Mouse (Mus musculus) lung, embryonic 14.5 days (tissue): Measurements from ENCODE around the gene Scrn3. TPM values are rescaled to one million over a fixed set of nuclear protein-coding genes. Genes with fewer than 3 reads are reported as not detected.

Experiments used
- ATAC-seq: fragments of 200-750 bp; cut with Nextera tagmentation; 2 replicates; pipeline ENCODE4 v1.8.0; 2017; ENCODE audit warnings: mild to moderate bottlenecking, moderate TSS enrichment, moderate library complexity; ENCODE audit not compliant: insufficient read depth
- DNase-seq: peaks from one replicate; pipeline ENCODE4 v3.0.0-alpha.2; 2015
- H3K27ac ChIP-seq: fragments of 300-500 bp; sonication (generic); 2 replicates; pipeline ENCODE4 v1.5.1; 2014; ENCODE audit warnings: low read depth, mild to moderate bottlenecking, moderate library complexity
- H3K27me3 ChIP-seq: fragments of 300-500 bp; sonication (generic); 2 replicates; pipeline ENCODE4 v1.6.1; 2014; ENCODE audit warnings: low read length, control low read depth; ENCODE audit not compliant: insufficient read depth
- H3K36me3 ChIP-seq: fragments of 300-500 bp; sonication (generic); 2 replicates; pipeline ENCODE4 v1.6.1; 2014; ENCODE audit warnings: control low read depth; ENCODE audit not compliant: insufficient read depth
- H3K4me1 ChIP-seq: fragments of 300-500 bp; sonication (generic); 2 replicates; pipeline ENCODE4 v1.6.1; 2014; ENCODE audit warnings: antibody characterized with exemption, control low read depth; ENCODE audit not compliant: insufficient read depth
- H3K4me2 ChIP-seq: fragments of 300-500 bp; sonication (generic); 2 replicates; pipeline ENCODE4 v1.6.1; 2014; ENCODE audit warnings: mild to moderate bottlenecking
- H3K4me3 ChIP-seq: fragments of 300-500 bp; sonication (generic); 2 replicates; pipeline ENCODE4 v1.5.1; 2014; ENCODE audit warnings: low read depth, low read length
- H3K9ac ChIP-seq: fragments of 300-500 bp; sonication (generic); 2 replicates; pipeline ENCODE4 v1.6.1; 2014
- H3K9me3 ChIP-seq: fragments of 300-500 bp; sonication (generic); 2 replicates; pipeline ENCODE4 v1.6.1; 2016; ENCODE audit warnings: low read depth, low read length, control low read depth
- CTCF ChIP-seq: IDR thresholded peaks from 2 replicates; pipeline ENCODE4 v1.5.1; 2016; ENCODE audit warnings: antibody characterized with exemption, low read depth
- WGBS: fragments of 180-500 bp; shearing (Covaris S2); extraction: QIAGEN DNeasy Blood & Tissue Kit; methylation state at CpG from one replicate; pipeline ENCODE4 v1.1.7; 2014; 5-methylcytosine and 5-hydroxymethylcytosine counted together
- polyA plus RNA-seq: library from polyadenylated mRNA; unstranded; fragments of >200 nt; fragmentation: Nextera tagmentation; extraction: Ambion mirVana; gene quantifications from 2 replicates; pipeline ENCODE4 v1.2.1, GENCODE M21; 2014

The Scrn3 gene
- polyA plus RNA-seq, 1 experiment from 2014 or later: 15.0 TPM

DNA sequence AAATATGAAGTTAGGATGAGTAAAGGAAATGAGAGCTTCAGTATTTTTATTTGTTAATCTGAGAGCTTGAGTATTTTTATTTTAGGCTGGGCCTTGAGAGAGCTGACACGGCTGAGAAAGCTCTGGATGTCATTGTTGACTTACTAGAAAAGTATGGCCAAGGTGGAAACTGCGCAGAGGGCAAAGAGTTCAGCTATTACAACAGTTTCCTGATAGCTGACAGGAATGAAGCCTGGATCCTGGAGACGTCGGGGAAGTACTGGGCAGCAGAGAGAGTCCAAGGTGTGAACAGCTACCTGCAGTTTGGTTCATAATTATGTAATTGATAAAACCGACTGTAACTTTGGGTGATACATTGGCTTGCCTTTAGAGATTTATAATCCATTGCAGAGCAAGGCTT, 6.8 kb downstream of the Scrn3 start:
- ATAC-seq (no peak), DNase-seq (no peak)
- no peak overlapping the region for H3K9ac ChIP-seq
- WGBS: 81% methylated on average over 5 of the region's 5 CpGs
- no peaks in the 10 kb centered on the region for H3K4me1 ChIP-seq
- no peak for TF ChIP-seq CTCF
- H3K4me2 ChIP-seq: no peak overlapping the region
- no peak overlapping the region for H3K4me3 ChIP-seq
- no peak overlapping the region for H3K27ac ChIP-seq
- no peaks in the 10 kb centered on the region for H3K9me3 ChIP-seq
- no peaks in the 10 kb centered on the region for H3K27me3 ChIP-seq
- 0 out of 2 replicates have a peak, but pooled peaks cover 3% of the 10 kb centered on the region for H3K36me3 ChIP-seq

DNA sequence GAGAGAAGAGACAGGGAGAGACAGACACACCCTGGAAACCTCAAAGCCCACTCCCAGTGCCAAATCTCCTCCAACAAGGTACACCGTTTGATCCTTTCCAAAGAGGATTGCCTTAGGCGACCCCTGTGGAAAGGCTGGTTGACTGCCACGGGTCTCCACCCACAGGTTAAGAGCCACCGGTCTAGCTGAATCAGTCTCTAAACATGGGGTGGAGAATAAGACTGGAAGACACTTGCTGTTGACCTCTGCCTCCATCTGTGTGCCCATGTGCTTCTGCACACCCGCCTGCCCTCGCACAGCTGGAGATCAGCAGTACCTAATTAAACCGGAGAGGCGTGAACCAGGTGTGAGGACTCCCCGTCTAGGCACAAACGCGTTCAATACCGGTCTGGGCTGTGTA, 10.6 kb downstream of the Scrn3 start:
- TF ChIP-seq CTCF: no peak
- WGBS: 57% methylated on average over 12 of the region's 12 CpGs

DNA sequence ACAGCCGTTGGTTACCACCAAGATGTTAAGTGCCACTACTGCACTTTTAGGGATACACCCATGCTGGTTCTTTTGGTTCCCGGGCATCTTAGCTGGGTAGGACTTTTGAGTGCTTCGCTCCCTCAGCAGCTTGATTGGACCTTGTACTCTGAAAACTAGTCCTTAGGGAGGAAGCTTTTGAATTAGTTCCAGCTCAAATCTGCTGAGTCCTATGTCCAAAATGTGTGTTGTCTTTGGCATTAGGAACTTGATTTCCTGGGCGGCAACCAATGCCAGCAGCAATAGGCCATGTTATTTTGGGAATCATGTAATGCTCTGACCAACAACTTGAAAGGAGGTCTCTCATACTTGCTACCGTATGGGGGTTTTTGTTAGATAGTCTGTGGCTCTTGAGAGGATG, 13.5 kb downstream of the Scrn3 start:
- H3K4me1 ChIP-seq: no peaks in the 10 kb centered on the region
- ATAC-seq (no peak), DNase-seq (no peak)
- no peak overlapping the region for H3K4me2 ChIP-seq
- no peak overlapping the region for H3K4me3 ChIP-seq
- no peak overlapping the region for H3K27ac ChIP-seq
- WGBS: 93% methylated on average over 5 of the region's 5 CpGs
- no peaks in the 10 kb centered on the region for H3K9me3 ChIP-seq
- no peak for TF ChIP-seq CTCF
- H3K27me3 ChIP-seq: no peaks in the 10 kb centered on the region
- H3K9ac ChIP-seq: no peak overlapping the region
- no peaks in the 10 kb centered on the region for H3K36me3 ChIP-seq

More for the DNA sequence above, 10.6 kb downstream of the Scrn3 start:
- 0 out of 2 replicates have a peak, but pooled peaks cover 3% of the 10 kb centered on the region for H3K36me3 ChIP-seq
- no peaks in the 10 kb centered on the region for H3K9me3 ChIP-seq
- DNase-seq (no peak), ATAC-seq (no peak)
- no peak overlapping the region for H3K27ac ChIP-seq
- H3K4me2 ChIP-seq: no peak overlapping the region
- no peaks in the 10 kb centered on the region for H3K4me1 ChIP-seq
- H3K9ac ChIP-seq: no peak overlapping the region
- no peaks in the 10 kb centered on the region for H3K27me3 ChIP-seq
- H3K4me3 ChIP-seq: no peak overlapping the region

- 89% methylated on average over 3 of the region's 3 CpGs for WGBS
- ATAC-seq: no peak
These were observed 23.5 kb downstream of the Scrn3 start for GRCm38 (mm10) chr2:73335949-73336348.

GRCm38 (mm10) chr2:73338415-73338814, 26.0 kb downstream of the Scrn3 start:
- Histone ChIP-seq H3K9me3 (no peaks in the 10 kb centered on the region), H3K36me3 (no peaks in the 10 kb centered on the region), H3K4me1 (no peaks in the 10 kb centered on the region), H3K27me3 (no peaks in the 10 kb centered on the region), H3K4me2 (no peak overlapping the region), H3K9ac (no peak overlapping the region), H3K4me3 (no peak overlapping the region), H3K27ac (no peak overlapping the region)
- no peak for DNase-seq
- 70% methylated on average over 8 of the region's 8 CpGs for WGBS
- no peak for TF ChIP-seq CTCF
- ATAC-seq: no peak

More at GRCm38 (mm10) chr2:73335949-73336348, 23.5 kb downstream of the Scrn3 start:
- Histone ChIP-seq H3K36me3 (no peaks in the 10 kb centered on the region), H3K9ac (no peak overlapping the region), H3K4me1 (no peaks in the 10 kb centered on the region), H3K4me2 (no peak overlapping the region), H3K9me3 (no peaks in the 10 kb centered on the region), H3K27me3 (no peaks in the 10 kb centered on the region), H3K27ac (no peak overlapping the region), H3K4me3 (no peak overlapping the region)
- no peak for DNase-seq
- TF ChIP-seq CTCF: no peak

- no peak overlapping the region for H3K9ac ChIP-seq
- DNase-seq (peak; percentile 68), ATAC-seq (peak; percentile 49; the same call in 1 of the 2 replicates)
- no peaks in the 10 kb centered on the region for H3K36me3 ChIP-seq
- H3K27ac ChIP-seq: no peak overlapping the region
- H3K4me2 ChIP-seq: 0 out of 2 replicates have a peak overlapping the region, but pooled peaks have one; percentile 2
- peaks cover 3% of the 10 kb centered on the region; the same call in 1 of the 2 replicates for H3K4me1 ChIP-seq
- H3K4me3 ChIP-seq: no peak overlapping the region
- no peak for TF ChIP-seq CTCF
- H3K9me3 ChIP-seq: no peaks in the 10 kb centered on the region
- no peaks in the 10 kb centered on the region for H3K27me3 ChIP-seq
- WGBS: 53% methylated on average over 5 of the region's 5 CpGs
These were observed 31.3 kb downstream of the Scrn3 start for GRCm38 (mm10) chr2:73343701-73344100.

DNA sequence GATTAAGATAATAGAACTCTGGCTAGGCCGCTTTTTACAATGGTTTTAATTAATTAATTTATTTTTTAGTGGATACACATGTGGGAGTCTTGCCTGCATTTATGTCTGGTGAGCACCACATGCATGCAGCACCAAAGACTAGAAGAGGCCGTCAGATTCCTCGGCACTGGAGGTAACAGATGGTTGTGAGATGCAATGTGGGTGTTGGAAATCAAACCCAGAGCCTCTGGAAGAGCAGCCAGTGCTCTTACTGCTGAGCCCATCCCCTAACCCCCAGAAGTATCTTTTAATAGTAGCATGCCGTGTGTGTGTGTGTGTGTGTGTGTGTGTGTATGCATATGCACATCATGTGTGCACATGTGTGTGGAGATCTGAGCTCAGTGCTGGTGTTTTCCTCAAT, 32.8 kb downstream of the Scrn3 start:
- DNase-seq: no peak
- 83% methylated on average over 4 of the region's 4 CpGs for WGBS
- TF ChIP-seq CTCF: no peak
- Histone ChIP-seq H3K9me3 (no peaks in the 10 kb centered on the region), H3K27me3 (no peaks in the 10 kb centered on the region), H3K9ac (no peak overlapping the region), H3K27ac (no peak overlapping the region), H3K36me3 (no peaks in the 10 kb centered on the region), H3K4me3 (no peak overlapping the region), H3K4me2 (no peak overlapping the region), H3K4me1 (peaks cover 3% of the 10 kb centered on the region; the same call in 1 of the 2 replicates)
- ATAC-seq: no peak
